Mouse (Mus musculus): ENCODE results near the gene Slc4a4. TPM values are rescaled to one million over a fixed set of nuclear protein-coding genes. Genes with fewer than 3 reads are reported as not detected.

Slc4a4 gene
- polyA plus RNA-seq, 1 experiment from 2014 or later = 1.6 TPM

GRCm38 (mm10) chr5:89151076-89151475, 264.5 kb downstream of the Slc4a4 start:
- H3K4me1 ChIP-seq (replicated peaks; ENCODE audit: control insufficient read depth, insufficient read depth, low read length) = no peaks in the 10 kb centered on the region
- DNase-seq (ENCODE audit: low spot score) (no peak), ATAC-seq (ENCODE audit: low FRiP score) (no peak)
- H3K9ac ChIP-seq (ENCODE audit: low read depth, low read length) = no peak overlapping the region
- no peak overlapping the region for H3K27ac ChIP-seq (ENCODE audit: low read depth, low read length)
- H3K4me3 ChIP-seq (ENCODE audit: low read depth, low read length) = no peak overlapping the region
- H3K27me3 ChIP-seq (ENCODE audit: control insufficient read depth, insufficient read depth, low read length) = no peaks in the 10 kb centered on the region
- no peak overlapping the region for H3K4me2 ChIP-seq (replicated peaks; ENCODE audit: low read depth, low read length)
- H3K36me3 ChIP-seq (ENCODE audit: control insufficient read depth, insufficient read depth, low read length) = no peaks in the 10 kb centered on the region
- WGBS = 89% methylated on average over 3 of the region's 3 CpGs
- H3K9me3 ChIP-seq (ENCODE audit: control insufficient read depth, low read length) = no peaks in the 10 kb centered on the region

DNA sequence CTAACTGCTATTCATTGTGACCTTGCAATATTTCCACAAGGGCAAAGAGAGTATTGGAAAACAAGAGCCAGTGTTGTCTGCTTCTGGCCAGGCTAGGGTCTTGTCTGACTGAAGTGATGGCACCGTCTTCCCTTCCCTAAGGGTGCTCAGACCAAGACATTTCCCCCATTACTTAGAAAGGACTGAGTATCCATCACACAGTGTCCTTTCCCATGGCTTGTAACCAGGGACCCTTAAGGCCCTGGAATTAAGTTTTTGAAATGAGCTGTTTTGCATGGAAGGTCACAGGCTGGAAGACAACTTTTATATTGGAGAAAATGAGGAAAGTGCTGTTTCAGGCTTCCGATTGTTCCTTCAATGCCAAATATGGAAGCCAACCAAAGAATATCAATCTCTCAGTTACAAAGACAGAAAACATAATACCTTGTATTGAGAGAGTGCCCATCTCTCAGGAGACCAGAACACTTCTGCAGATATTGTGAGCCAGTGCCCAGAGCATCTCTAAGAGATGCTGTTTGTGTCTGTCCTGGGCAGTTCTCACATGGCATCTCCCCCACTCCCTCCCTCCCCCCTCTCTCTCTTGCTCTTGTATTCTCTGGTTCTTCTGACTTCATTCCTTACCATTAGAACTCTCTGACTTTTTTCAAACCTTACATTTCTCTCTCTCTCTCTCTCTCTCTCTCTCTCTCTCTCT, 284.6 kb downstream of the Slc4a4 start:
- Histone ChIP-seq H3K27me3 (ENCODE audit: control insufficient read depth, insufficient read depth, low read length) (no peaks in the 10 kb centered on the region), H3K9me3 (ENCODE audit: control insufficient read depth, low read length) (no peaks in the 10 kb centered on the region), H3K36me3 (ENCODE audit: control insufficient read depth, insufficient read depth, low read length) (no peaks in the 10 kb centered on the region), H3K4me1 (replicated peaks; ENCODE audit: control insufficient read depth, insufficient read depth, low read length) (no peaks in the 10 kb centered on the region), H3K4me2 (replicated peaks; ENCODE audit: low read depth, low read length) (no peak overlapping the region), H3K4me3 (ENCODE audit: low read depth, low read length) (no peak overlapping the region), H3K9ac (ENCODE audit: low read depth, low read length) (no peak overlapping the region), H3K27ac (ENCODE audit: low read depth, low read length) (no peak overlapping the region)
- no peak for DNase-seq (ENCODE audit: low spot score)
- no peak for ATAC-seq (ENCODE audit: low FRiP score)
- WGBS = 89% methylated on average over 2 of the region's 2 CpGs

- H3K4me1 ChIP-seq (replicated peaks; ENCODE audit: control insufficient read depth, insufficient read depth, low read length) = no peaks in the 10 kb centered on the region
- H3K27me3 ChIP-seq (ENCODE audit: control insufficient read depth, insufficient read depth, low read length) = no peaks in the 10 kb centered on the region
- H3K9ac ChIP-seq (ENCODE audit: low read depth, low read length) = no peak overlapping the region
- 40% methylated on average over 3 of the region's 3 CpGs for WGBS
- H3K9me3 ChIP-seq (ENCODE audit: control insufficient read depth, low read length) = no peaks in the 10 kb centered on the region
- no peak for DNase-seq (ENCODE audit: low spot score)
- H3K4me2 ChIP-seq (replicated peaks; ENCODE audit: low read depth, low read length) = no peak overlapping the region
- ATAC-seq (ENCODE audit: low FRiP score) = no peak
- no peak overlapping the region for H3K27ac ChIP-seq (ENCODE audit: low read depth, low read length)
- H3K36me3 ChIP-seq (ENCODE audit: control insufficient read depth, insufficient read depth, low read length) = no peaks in the 10 kb centered on the region
- H3K4me3 ChIP-seq (ENCODE audit: low read depth, low read length) = no peak overlapping the region
Observed at GRCm38 (mm10) chr5:89190063-89190462, 303.4 kb downstream of the Slc4a4 start.

- Histone ChIP-seq H3K9ac (ENCODE audit: low read depth, low read length) (no peak overlapping the region), H3K27ac (ENCODE audit: low read depth, low read length) (no peak overlapping the region), H3K4me1 (replicated peaks; ENCODE audit: control insufficient read depth, insufficient read depth, low read length) (no peaks in the 10 kb centered on the region), H3K4me3 (ENCODE audit: low read depth, low read length) (no peak overlapping the region), H3K27me3 (ENCODE audit: control insufficient read depth, insufficient read depth, low read length) (no peaks in the 10 kb centered on the region), H3K36me3 (ENCODE audit: control insufficient read depth, insufficient read depth, low read length) (no peaks in the 10 kb centered on the region), H3K4me2 (replicated peaks; ENCODE audit: low read depth, low read length) (no peak overlapping the region), H3K9me3 (ENCODE audit: control insufficient read depth, low read length) (no peaks in the 10 kb centered on the region)
- DNase-seq (ENCODE audit: low spot score) (no peak), ATAC-seq (ENCODE audit: low FRiP score) (no peak)
- 95% methylated on average over 3 of the region's 3 CpGs for WGBS
Observed at GRCm38 (mm10) chr5:89194654-89195053, 308.0 kb downstream of the Slc4a4 start.

DNA sequence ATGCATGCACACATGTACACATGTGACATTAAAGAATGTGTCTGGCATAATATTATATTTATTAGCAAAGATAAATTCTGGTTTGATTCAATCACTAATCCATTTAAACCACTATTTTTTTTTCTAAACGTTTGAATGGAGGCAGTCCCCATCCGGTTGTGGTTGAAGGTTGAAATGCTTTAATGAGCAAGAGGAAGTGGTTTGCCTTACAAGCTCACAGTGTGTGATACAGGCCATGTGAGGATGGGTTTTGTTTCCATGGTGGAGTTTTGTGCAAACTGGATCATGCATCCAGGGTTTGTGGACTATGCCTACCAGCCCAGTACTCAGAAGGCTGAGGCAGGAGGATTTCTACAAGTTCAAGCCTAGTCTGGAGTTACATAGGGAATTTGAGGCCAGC, 311.9 kb downstream of the Slc4a4 start:
- Histone ChIP-seq H3K36me3 (ENCODE audit: control insufficient read depth, insufficient read depth, low read length) (no peaks in the 10 kb centered on the region), H3K4me3 (ENCODE audit: low read depth, low read length) (no peak overlapping the region), H3K4me1 (replicated peaks; ENCODE audit: control insufficient read depth, insufficient read depth, low read length) (no peaks in the 10 kb centered on the region), H3K4me2 (replicated peaks; ENCODE audit: low read depth, low read length) (no peak overlapping the region), H3K27me3 (ENCODE audit: control insufficient read depth, insufficient read depth, low read length) (no peaks in the 10 kb centered on the region), H3K9ac (ENCODE audit: low read depth, low read length) (no peak overlapping the region), H3K9me3 (ENCODE audit: control insufficient read depth, low read length) (no peaks in the 10 kb centered on the region), H3K27ac (ENCODE audit: low read depth, low read length) (no peak overlapping the region)
- DNase-seq (ENCODE audit: low spot score) (no peak), ATAC-seq (ENCODE audit: low FRiP score) (no peak)
- 81% methylated on average over 2 of the region's 2 CpGs for WGBS

DNA sequence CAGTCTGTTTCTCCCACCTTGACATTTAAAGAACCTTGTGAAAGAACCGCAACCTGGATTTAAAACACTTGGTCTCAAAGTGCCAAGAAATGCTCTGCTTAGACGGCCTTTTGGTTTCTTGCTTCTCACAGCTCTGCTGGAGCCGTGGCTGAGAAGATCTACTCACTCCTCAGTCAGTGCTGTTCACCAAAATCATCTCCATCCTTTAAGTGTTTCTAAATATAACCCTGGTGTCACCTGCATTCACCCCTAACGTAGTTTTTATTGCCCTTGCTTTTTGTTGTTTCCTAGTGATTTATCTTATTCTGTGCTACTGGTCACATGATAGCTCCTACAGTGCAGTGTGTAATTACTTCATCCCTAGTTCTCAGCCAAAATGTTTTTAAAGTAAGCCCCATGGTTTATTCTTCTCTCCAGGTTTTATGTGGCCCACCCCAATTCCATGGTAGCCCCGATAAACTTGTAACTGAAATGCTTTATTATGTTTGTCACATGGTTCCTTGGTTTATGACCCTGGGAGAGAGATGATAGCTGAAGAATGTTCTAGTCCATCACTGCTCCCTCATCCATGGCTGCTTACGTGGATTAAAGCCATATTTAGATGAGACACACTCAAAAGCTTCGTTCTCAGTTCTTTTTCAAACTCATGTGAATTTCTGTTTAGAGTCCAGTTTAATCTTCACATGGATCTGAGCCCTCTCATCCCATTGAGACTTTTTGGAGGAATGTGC, 323.5 kb downstream of the Slc4a4 start:
- Histone ChIP-seq H3K27ac (ENCODE audit: low read depth, low read length) (no peak overlapping the region), H3K4me1 (replicated peaks; ENCODE audit: control insufficient read depth, insufficient read depth, low read length) (no peaks in the 10 kb centered on the region), H3K4me3 (ENCODE audit: low read depth, low read length) (no peak overlapping the region), H3K9me3 (ENCODE audit: control insufficient read depth, low read length) (no peaks in the 10 kb centered on the region), H3K36me3 (ENCODE audit: control insufficient read depth, insufficient read depth, low read length) (no peaks in the 10 kb centered on the region), H3K27me3 (ENCODE audit: control insufficient read depth, insufficient read depth, low read length) (no peaks in the 10 kb centered on the region), H3K4me2 (replicated peaks; ENCODE audit: low read depth, low read length) (no peak overlapping the region), H3K9ac (ENCODE audit: low read depth, low read length) (no peak overlapping the region)
- DNase-seq (ENCODE audit: low spot score) = no peak
- 78% methylated on average over 7 of the region's 7 CpGs for WGBS
- ATAC-seq (ENCODE audit: low FRiP score) = no peak

- no peaks in the 10 kb centered on the region for H3K9me3 ChIP-seq (ENCODE audit: control insufficient read depth, low read length)
- H3K27me3 ChIP-seq (ENCODE audit: control insufficient read depth, insufficient read depth, low read length) = no peaks in the 10 kb centered on the region
- no peak overlapping the region for H3K4me2 ChIP-seq (replicated peaks; ENCODE audit: low read depth, low read length)
- DNase-seq (ENCODE audit: low spot score) (no peak), ATAC-seq (ENCODE audit: low FRiP score) (no peak)
- no peaks in the 10 kb centered on the region for H3K36me3 ChIP-seq (ENCODE audit: control insufficient read depth, insufficient read depth, low read length)
- H3K9ac ChIP-seq (ENCODE audit: low read depth, low read length) = no peak overlapping the region
- no peak overlapping the region for H3K27ac ChIP-seq (ENCODE audit: low read depth, low read length)
- 57% methylated on average over 1 of the region's 1 CpGs for WGBS
- H3K4me1 ChIP-seq (replicated peaks; ENCODE audit: control insufficient read depth, insufficient read depth, low read length) = no peaks in the 10 kb centered on the region
- no peak overlapping the region for H3K4me3 ChIP-seq (ENCODE audit: low read depth, low read length)
Observed at GRCm38 (mm10) chr5:89211057-89211456, 324.4 kb downstream of the Slc4a4 start.

DNA sequence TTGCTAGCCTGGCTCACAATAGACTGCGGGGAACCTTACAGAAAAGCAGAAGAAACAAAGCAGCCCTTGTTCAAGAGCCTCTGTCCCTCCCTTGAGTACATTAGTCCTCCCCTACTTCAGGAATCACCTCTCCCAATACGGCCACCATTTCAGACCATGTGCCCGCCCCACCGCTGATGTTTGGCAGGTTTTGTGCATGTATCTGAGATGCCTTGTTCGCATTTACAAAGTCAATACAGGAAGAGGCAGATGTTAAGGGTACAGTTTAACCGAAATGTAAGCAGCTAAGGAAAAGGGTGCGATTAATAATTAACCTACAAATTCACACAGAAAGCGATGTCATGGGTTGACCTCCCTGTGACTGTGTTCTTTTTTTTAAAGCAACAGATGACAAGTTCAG, 331.6 kb downstream of the Slc4a4 start:
- H3K27ac ChIP-seq (ENCODE audit: low read depth, low read length) = no peak overlapping the region
- WGBS = 66% methylated on average over 8 of the region's 8 CpGs
- no peak overlapping the region for H3K4me2 ChIP-seq (replicated peaks; ENCODE audit: low read depth, low read length)
- H3K27me3 ChIP-seq (ENCODE audit: control insufficient read depth, insufficient read depth, low read length) = no peaks in the 10 kb centered on the region
- no peak overlapping the region for H3K4me3 ChIP-seq (ENCODE audit: low read depth, low read length)
- no peak for DNase-seq (ENCODE audit: low spot score)
- no peak overlapping the region for H3K9ac ChIP-seq (ENCODE audit: low read depth, low read length)
- no peak for ATAC-seq (ENCODE audit: low FRiP score)
- H3K36me3 ChIP-seq (ENCODE audit: control insufficient read depth, insufficient read depth, low read length) = no peaks in the 10 kb centered on the region
- H3K9me3 ChIP-seq (ENCODE audit: control insufficient read depth, low read length) = no peaks in the 10 kb centered on the region
- H3K4me1 ChIP-seq (replicated peaks; ENCODE audit: control insufficient read depth, insufficient read depth, low read length) = no peaks in the 10 kb centered on the region

DNA sequence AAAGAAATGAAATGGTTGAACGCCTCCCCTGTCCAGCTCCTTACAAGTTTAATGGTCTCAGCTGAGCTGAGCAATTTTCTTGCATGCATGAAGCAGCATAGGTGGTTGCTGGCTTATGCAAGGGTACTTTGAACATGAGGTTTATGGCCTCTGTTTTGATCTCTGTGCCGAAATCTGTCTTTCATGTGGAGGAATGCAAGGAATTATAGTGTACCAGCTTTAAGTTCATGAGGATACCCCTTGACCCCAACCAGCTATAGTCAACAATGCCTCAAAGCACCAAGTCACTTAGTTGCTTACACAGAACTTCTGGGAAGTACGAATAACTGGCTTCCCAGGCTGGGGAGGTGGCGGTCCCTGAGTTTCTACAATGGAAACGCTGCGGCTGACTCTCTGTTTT, 332.1 kb downstream of the Slc4a4 start:
- H3K4me3 ChIP-seq (ENCODE audit: low read depth, low read length) = no peak overlapping the region
- no peak overlapping the region for H3K27ac ChIP-seq (ENCODE audit: low read depth, low read length)
- H3K36me3 ChIP-seq (ENCODE audit: control insufficient read depth, insufficient read depth, low read length) = no peaks in the 10 kb centered on the region
- H3K4me2 ChIP-seq (replicated peaks; ENCODE audit: low read depth, low read length) = no peak overlapping the region
- H3K4me1 ChIP-seq (replicated peaks; ENCODE audit: control insufficient read depth, insufficient read depth, low read length) = no peaks in the 10 kb centered on the region
- H3K9me3 ChIP-seq (ENCODE audit: control insufficient read depth, low read length) = no peaks in the 10 kb centered on the region
- H3K27me3 ChIP-seq (ENCODE audit: control insufficient read depth, insufficient read depth, low read length) = no peaks in the 10 kb centered on the region
- no peak for DNase-seq (ENCODE audit: low spot score)
- 68% methylated on average over 6 of the region's 6 CpGs for WGBS
- no peak overlapping the region for H3K9ac ChIP-seq (ENCODE audit: low read depth, low read length)
- ATAC-seq (ENCODE audit: low FRiP score) = no peak
